Mouse (Mus musculus) heart, embryonic 11.5 days (tissue): ENCODE measurements around the gene Gm1604a. TPM values are rescaled to one million over a fixed set of nuclear protein-coding genes. Genes with fewer than 3 reads are reported as not detected.
"Not testable (repeated sequence)": the region's sequence is repeated elsewhere in the genome, so short reads cannot be mapped to it uniquely, and the experiment has no call there.

Experiments used
- ATAC-seq: fragments of 200-750 bp; cut with Nextera tagmentation; replicated peaks from 2 replicates; pipeline ENCODE4 v1.8.0; 2017; ENCODE audit warnings: moderate library complexity; ENCODE audit not compliant: insufficient number of reproducible peaks, low FRiP score, low TSS enrichment
- H3K27ac ChIP-seq: fragments of 300-500 bp; sonication (generic); 2 replicates; pipeline ENCODE4 v1.5.1; 2014; ENCODE audit warnings: mild to moderate bottlenecking, low read depth, low read length
- H3K27me3 ChIP-seq: fragments of 300-500 bp; sonication (generic); 2 replicates; pipeline ENCODE4 v1.6.1; 2014; ENCODE audit warnings: mild to moderate bottlenecking, low read length, mixed read lengths; ENCODE audit not compliant: control insufficient read depth, insufficient read depth
- H3K36me3 ChIP-seq: fragments of 300-500 bp; sonication (generic); 2 replicates; pipeline ENCODE4 v1.6.1; 2014; ENCODE audit warnings: mild to moderate bottlenecking, low read length, moderate library complexity, mixed read lengths; ENCODE audit not compliant: control insufficient read depth, insufficient read depth
- H3K4me1 ChIP-seq: fragments of 300-500 bp; sonication (generic); 2 replicates; pipeline ENCODE4 v1.6.1; 2014; ENCODE audit warnings: low read length; ENCODE audit not compliant: control insufficient read depth, insufficient read depth
- H3K4me2 ChIP-seq: fragments of 300-500 bp; sonication (generic); 2 replicates; pipeline ENCODE4 v1.6.1; 2014; ENCODE audit warnings: mild to moderate bottlenecking, moderate library complexity
- H3K4me3 ChIP-seq: fragments of 300-500 bp; sonication (generic); 2 replicates; pipeline ENCODE4 v1.5.1; 2014; ENCODE audit warnings: low read depth, low read length
- H3K9ac ChIP-seq: fragments of 300-500 bp; sonication (generic); 2 replicates; pipeline ENCODE4 v1.6.1; 2014; ENCODE audit warnings: mild to moderate bottlenecking, low read depth, low read length, moderate library complexity
- H3K9me3 ChIP-seq: fragments of 300-500 bp; sonication (generic); replicated peaks from 2 replicates; pipeline ENCODE4 v1.6.1; 2016; ENCODE audit warnings: low read length; ENCODE audit not compliant: control insufficient read depth
- WGBS: fragments of 180-500 bp; shearing (Covaris S2); extraction: QIAGEN DNeasy Blood & Tissue Kit; methylation state at CpG from one replicate; pipeline ENCODE4 v1.1.7; 2014; ENCODE audit not compliant: insufficient replicate concordance; 5-methylcytosine and 5-hydroxymethylcytosine counted together
- polyA plus RNA-seq: library from polyadenylated mRNA; unstranded; fragments of >200 nt; fragmentation: Nextera tagmentation; extraction: Ambion mirVana; gene quantifications from 2 replicates; pipeline ENCODE4 v1.2.1, GENCODE M21; 2014

Gm1604a gene
- polyA plus RNA-seq, 1 experiment from 2014 or later: not detected

DNA sequence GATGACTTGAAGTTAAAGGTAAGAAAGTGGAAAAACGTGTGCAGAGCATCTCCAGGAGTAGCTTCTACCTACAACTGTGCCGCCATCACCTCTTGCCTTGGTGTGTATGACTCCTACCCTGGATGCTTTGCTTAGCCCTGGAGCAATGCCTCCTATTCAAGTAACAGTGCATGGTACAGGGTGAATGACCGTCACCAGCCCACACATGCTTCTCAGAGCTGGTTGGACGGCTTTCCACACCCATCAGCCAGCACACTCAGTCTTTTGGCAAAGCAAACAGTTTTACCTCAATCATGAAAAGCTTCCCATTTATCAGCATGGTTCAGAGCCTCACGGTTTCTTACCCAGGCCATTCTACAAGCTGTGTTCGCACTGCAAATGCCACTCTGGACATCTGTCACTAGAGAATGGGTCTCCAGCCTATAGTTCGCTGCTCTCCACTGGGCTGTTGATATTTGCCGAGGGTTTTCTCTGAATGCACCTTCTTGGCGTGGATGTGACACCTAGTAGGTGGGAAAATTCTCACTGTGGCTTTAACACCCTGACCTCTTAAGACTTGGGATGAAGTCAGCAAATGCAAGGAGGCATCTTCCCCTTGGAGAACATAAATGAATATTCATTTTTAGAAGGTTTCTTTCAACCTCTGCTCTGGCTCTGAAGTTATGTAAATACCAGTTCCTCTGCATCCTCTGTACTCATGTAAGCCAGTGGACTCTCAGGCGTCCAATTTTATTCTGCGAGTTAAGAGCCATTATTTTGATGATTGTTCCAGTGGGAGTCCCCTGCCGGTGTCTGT, 23.4 kb upstream of the Gm1604a start:
- H3K36me3 ChIP-seq, H3K4me1 ChIP-seq, H3K27ac ChIP-seq, H3K9ac ChIP-seq, H3K27me3 ChIP-seq, H3K9me3 ChIP-seq, H3K4me3 ChIP-seq, H3K4me2 ChIP-seq, ATAC-seq: not testable (repeated sequence)
- 72% methylated on average over 7 of the region's 12 CpGs for WGBS

DNA sequence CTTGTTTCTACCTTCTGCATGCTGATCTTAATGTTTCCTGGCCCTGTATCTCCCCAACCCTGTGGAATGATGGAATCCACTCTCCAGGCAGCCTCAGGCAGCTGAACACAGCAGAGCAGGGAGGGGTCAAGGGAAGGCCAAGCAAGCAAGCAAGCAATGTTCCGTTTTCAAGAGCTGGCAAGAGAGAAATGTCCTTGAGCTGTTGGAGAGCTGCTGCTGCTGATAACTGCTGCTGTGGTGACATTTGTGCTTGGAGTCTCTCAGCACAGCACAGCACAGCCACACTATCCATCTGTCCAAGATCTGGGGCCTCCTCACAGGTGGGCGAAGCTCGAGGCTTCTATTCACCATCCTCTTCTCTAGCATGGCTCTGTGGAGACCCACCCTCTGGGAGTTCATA, 22.0 kb upstream of the Gm1604a start:
- peak; percentile 55; the same call in 1 of the 2 replicates for ATAC-seq
- H3K4me2 ChIP-seq, H3K4me1 ChIP-seq, H3K4me3 ChIP-seq, H3K9me3 ChIP-seq, H3K27ac ChIP-seq, H3K27me3 ChIP-seq, H3K9ac ChIP-seq, H3K36me3 ChIP-seq: not testable (repeated sequence)
- no CpG with 5 or more reads among the region's 3 CpGs for WGBS

DNA sequence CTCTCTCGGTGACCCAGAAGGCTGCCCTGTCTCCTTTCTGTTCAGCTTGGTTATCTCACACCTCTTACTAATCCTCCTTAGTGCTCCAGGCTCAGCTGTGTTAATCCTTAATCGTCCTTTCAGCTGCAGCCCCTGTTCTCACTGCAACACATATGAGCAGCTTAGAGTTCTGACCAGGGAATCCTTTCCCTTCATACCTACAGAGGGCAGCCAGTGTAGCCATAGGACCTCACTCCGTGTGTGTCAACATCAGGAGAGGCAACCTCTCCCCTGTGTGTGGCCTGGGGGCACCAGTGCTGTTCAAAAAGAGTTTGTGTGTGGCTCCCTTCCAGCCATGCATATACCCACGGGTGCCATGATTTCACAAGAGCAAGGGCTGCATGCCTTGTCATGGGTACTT, 19.7 kb upstream of the Gm1604a start:
- WGBS: 21% methylated on average over 3 of the region's 4 CpGs
- not testable (repeated sequence) for H3K9ac ChIP-seq, H3K9me3 ChIP-seq, ATAC-seq, H3K4me2 ChIP-seq, H3K27ac ChIP-seq, H3K4me1 ChIP-seq, H3K36me3 ChIP-seq, H3K4me3 ChIP-seq, H3K27me3 ChIP-seq

DNA sequence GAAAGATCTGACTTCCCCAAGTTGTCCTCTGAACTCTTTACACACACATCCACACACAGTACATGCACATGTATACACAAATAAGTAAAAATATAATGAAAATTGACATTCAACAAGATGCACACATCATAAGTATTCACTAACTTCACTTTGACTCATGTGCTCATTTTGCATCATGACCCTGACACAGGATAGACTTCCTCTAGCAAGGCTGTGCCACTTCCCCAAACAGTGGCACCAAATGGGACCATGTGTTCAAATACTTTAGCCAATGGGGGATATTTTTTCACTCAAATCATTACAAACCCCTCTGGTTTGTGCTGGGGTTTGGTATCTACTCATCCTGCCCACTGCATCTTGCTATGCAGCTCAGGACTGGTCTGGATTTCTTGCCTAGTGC, 16.5 kb upstream of the Gm1604a start:
- H3K36me3 ChIP-seq, H3K4me2 ChIP-seq, H3K27me3 ChIP-seq, H3K27ac ChIP-seq, H3K9ac ChIP-seq, H3K4me1 ChIP-seq, H3K4me3 ChIP-seq, ATAC-seq, H3K9me3 ChIP-seq: not testable (repeated sequence)

DNA sequence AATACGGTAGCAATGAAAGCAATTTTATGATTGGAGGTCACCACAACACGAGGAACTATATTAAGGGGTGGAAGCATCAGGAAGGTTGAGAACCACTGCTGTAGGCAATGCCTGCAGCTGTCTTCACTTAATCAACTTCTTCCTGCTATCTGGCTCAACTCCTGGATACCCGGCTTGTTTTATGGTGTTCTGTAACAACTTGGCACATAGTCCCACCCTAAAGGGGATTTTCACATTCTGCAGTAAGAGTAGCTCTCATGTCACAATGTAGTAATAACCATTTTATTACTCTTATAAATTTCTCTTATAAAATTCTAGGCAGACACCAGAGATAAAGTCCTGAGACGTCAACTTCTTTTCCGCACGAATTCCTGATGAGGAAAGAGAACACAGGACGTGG, 15.9 kb upstream of the Gm1604a start:
- not testable (repeated sequence) for H3K36me3 ChIP-seq, H3K27ac ChIP-seq, H3K4me2 ChIP-seq, H3K9ac ChIP-seq, H3K27me3 ChIP-seq, H3K4me1 ChIP-seq, ATAC-seq, H3K4me3 ChIP-seq, H3K9me3 ChIP-seq
- no CpG with 5 or more reads among the region's 7 CpGs for WGBS

DNA sequence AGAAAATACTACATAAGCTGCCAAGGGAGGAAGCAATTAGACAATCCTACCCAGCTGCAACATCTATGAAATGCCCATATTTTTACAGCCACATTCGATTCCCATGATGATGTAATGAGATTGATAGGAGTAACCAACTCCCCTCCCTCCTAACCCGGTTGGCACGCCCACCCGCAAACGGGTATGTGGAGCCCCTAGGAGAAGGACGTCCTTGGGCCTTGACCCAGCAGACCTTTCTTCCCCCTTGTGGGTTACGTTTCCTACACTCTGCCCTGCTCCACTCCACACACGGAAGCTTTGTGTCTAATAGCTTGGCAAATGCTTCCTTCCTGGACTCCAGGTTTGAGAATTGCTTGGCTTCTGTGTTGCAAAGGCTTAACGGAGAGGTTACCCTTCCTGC, 15.5 kb upstream of the Gm1604a start:
- not testable (repeated sequence) for H3K4me1 ChIP-seq, H3K9me3 ChIP-seq, ATAC-seq, H3K27me3 ChIP-seq, H3K36me3 ChIP-seq, H3K4me3 ChIP-seq, H3K27ac ChIP-seq, H3K4me2 ChIP-seq, H3K9ac ChIP-seq
- 72% methylated on average over 4 of the region's 9 CpGs for WGBS

DNA sequence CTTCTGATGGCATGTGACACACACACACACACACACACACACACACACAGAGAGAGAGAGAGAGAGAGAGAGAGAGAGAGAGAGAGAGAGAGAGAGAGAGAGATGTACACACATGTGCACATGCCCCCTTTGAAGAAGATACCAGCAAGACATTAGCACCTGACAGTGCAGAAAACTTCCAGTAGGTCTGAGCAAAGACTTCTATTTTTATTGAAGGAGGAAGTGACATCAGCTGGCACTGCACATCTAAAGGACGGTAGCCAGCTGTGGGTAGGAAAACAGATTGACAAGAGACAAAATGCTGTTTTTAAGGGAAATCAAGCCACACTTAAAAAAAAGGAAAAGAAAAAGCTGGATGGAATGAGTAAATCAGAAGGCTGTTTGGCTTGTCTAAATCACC, 11.2 kb upstream of the Gm1604a start:
- not testable (repeated sequence) for H3K4me2 ChIP-seq, H3K27ac ChIP-seq, H3K27me3 ChIP-seq, H3K4me1 ChIP-seq, ATAC-seq, H3K9ac ChIP-seq, H3K9me3 ChIP-seq, H3K36me3 ChIP-seq, H3K4me3 ChIP-seq
- WGBS: no CpG with 5 or more reads among the region's 1 CpGs

DNA sequence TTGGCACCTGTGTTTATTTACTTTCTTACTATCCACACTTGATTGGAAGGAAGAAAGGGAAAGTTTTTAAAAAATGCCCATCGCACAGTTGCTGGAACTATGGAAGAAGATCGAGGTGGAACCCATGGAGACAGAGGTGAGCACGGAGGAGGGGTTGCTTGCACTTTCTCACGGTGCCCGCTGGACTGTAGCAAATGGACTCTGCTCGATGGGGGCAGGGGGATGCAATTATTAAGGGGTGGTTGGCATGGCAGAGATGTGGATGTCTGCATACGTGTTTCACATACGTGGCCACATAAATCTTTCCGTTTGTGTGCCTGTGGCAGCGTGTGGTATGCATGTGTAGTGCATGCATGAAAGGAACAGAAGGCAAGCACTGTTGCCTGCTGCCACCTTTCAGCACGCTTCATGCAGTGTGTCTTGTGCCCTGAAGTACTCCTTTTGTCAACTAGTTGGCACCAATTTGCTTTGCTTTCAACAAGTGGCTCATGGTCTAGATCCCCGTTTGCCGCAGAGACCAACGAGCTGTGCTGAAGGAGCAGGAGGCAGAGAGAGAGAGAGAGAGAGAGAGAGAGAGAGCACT, 487 bp downstream of the Gm1604a start:
- H3K9me3 ChIP-seq, H3K36me3 ChIP-seq, H3K27ac ChIP-seq, H3K4me3 ChIP-seq, H3K9ac ChIP-seq, H3K4me2 ChIP-seq, H3K4me1 ChIP-seq, H3K27me3 ChIP-seq, ATAC-seq: not testable (repeated sequence)
- WGBS: 60% methylated on average over 3 of the region's 14 CpGs

DNA sequence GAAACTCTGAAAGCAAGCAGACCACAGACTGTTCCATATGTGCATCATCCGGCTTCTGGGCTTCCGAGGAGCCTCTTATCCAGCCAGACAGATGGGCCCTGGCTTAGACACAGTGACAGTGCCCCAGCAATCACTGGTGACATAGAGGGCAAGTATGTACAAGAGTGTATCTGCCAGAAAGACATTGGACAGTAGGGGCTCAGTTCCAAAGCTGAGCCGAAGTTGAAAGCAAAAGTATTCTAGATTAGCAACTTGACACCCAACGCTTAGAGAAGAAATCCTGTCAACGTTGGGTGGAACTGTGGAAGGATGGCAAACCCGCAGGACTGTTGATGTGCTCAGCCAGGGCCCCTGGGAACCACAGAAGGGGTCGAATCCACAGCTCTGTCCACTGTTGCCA, 4.8 kb downstream of the Gm1604a start:
- H3K9ac ChIP-seq, H3K9me3 ChIP-seq, H3K27ac ChIP-seq, H3K4me1 ChIP-seq, H3K4me2 ChIP-seq, H3K27me3 ChIP-seq, H3K4me3 ChIP-seq, H3K36me3 ChIP-seq, ATAC-seq: not testable (repeated sequence)
- WGBS: 54% methylated on average over 5 of the region's 7 CpGs
